Comparison of ENCODE assay signal across 2 mouse cellular contexts in the genomic region with DNA sequence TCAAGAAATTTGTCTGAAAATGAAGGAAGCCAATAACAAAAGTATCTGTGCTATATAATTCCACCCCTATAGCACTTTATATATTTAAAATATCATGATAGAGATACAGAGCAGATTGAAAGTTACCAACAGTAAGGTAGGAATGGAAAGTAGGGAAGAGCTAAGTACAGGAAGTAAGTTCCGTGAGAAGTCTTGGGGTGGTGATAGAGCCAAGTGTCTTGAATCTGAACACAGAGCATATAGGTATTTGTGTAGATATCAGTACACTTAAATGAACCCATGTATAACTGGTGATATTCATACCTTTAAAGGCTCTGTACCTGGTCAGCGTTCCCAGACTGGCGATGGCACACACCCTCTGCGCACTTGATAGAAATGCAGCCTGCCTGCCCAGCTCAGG.
TF ChIP-seq lines count a peak whose summit lies in the region.

No protein-coding gene starts in this region.

TF ChIP-seq in CH12.LX, 34 proteins besides CTCF, POLR2A, EP300 and RAD21 (continued from another document):
- no peak for TF ChIP-seq ZMIZ1 (IDR thresholded peaks at IDR 0.05; ENCODE audit: low read depth, low read length)
- TF ChIP-seq POLR2AphosphoS2 (IDR thresholded peaks at IDR 0.05; ENCODE audit: low read depth, low read length): no peak

TF ChIP-seq in MEL, 35 proteins besides CTCF, POLR2A, EP300 and RAD21 (continued from another document):
- TF ChIP-seq HCFC1 (IDR thresholded peaks at IDR 0.05; ENCODE audit: low read depth, low read length) (no peak), MYB (IDR thresholded peaks at IDR 0.05; ENCODE audit: low read depth, low read length) (no peak), SMC3 (IDR thresholded peaks at IDR 0.05; ENCODE audit: low read depth, low read length) (no peak), ZMIZ1 (IDR thresholded peaks at IDR 0.05; ENCODE audit: low read depth, low read length) (0 out of 2 replicates have a peak, but pooled peaks have one; percentile 57), MYC (IDR thresholded peaks at IDR 0.05; ENCODE audit: low read depth, low read length) (no peak), MAX (IDR thresholded peaks at IDR 0.05; ENCODE audit: low read length) (no peak), TBP (IDR thresholded peaks at IDR 0.05; ENCODE audit: low read depth, low read length) (peak; percentile 77)
